Mouse (Mus musculus) right cerebral cortex, postnatal 25 days (tissue): ENCODE results near the gene 1520401A03Rik.

Experiments
- DNase-seq: peaks from one replicate; pipeline ENCODE4 v3.0.0; 2022

Gene 1520401A03Rik

DNA sequence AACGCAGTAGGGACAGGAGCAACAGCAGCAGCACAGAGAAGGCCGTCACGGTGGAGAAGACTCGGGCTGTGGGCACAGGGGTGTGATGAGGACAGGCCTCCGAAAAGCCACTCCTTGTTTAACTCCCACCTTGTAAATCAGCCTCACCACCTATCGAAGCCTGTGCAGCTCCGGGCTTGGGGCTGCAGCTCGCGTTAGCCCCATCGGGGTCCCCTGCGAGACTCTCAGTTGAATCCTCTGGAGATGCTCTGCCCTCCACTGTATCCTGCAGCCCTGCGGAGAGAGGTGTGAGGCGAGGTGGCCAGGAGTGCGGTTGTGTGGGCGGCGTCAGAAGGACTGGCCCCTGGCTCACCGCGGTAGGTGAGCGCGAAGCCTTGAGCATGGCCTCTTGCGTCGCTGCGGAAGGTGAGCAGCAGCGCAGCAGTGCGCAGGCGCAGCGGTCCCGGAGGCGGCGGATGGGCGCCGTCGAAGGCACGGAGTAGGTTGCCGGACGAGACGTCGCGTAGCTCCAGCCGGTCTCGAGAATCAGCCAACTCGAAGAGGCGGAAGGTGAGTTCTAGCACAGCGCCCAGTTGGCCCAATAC is 19.7 kb upstream of the 1520401A03Rik start:
- DNase-seq, result no peak

DNA sequence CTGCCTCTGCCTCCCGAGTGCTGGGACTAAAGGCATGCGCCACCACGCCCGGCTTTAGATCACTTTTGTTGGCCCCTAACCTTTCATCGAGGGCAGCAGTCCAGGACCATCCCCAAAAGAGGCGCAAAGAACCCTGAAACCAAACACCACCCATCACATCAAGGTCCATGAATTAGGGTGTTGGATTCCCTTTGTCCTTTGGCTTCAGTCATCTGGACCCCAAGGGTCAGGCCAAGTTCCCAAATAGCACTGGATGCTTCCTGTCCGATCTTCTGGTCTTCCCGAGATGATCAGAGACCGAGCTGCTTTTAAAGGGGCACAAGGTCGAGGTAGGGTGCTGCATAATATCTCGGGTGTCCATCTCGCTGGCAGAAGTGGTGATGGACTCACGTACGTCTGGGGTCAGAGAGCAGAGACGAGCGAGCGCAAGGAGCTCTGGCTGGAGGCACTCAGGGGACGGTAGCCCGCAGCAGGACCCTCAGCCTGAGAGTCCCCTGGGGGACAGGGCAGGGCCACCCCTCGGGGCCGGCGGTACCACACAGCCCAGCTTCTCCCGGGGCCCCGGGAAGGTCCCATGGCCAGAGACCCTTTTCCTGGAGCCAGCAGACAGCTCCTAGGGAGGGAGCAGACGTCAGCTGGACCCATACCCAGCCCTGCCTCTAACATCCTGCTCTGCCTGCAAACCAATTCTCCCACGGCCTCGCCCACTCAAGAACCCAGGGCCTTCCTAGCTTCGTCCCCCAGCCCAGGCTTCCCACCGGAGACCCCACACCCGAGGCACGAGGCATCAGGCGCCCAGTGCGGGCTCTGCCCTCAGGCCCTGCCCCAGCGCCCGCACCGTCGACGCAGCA is 19.0 kb upstream of the 1520401A03Rik start:
- no peak for DNase-seq

DNA sequence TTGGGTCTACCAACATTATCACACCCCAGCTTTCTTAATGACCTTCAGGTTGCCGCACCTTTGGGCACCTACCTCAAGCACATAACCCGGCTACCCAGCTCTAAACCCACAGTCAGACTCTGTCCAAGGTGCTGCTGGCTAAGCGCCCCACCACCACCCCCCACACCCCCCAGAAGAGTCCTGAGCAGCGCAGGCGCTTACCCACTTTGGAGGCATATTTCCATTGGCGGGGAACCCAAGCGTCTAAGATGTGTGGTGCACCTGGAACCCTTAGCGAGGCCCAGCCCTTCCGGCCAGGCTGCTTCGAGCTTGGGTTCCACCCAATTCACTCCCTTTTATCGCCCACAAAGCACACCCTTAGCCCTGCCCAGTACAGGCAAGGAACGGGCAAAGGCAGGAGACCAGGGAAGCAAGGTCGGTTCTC is 18.0 kb upstream of the 1520401A03Rik start, which contains the start of gene Paqr4:
Gene Paqr4 (minus strand): TSS at position 270 of the 424 bp plus-strand sequence.
- DNase-seq, result no peak

DNA sequence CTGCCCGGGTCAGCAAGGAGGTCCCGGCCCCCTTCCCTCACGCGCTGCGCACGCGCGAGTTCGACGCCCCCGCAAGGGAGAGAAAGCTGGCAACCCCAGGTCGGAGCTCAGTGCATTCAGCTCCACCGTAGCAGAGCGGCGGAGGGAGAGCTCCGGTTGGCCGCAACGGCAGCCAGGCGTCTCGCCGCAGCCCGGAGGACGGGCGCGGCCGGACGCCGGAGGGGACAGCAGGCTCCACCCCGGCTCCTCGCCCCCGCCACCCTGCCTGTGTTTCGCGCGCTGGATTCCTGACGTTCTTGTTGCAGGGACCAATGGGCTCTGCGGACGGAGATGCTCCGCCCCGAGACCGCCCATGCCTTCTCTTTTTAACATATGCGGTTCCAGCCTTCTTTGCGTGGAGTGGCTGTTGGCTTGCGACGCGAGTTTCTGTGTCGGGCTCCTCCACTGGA is 17.6 kb upstream of the 1520401A03Rik start:
- peak; percentile 94 for DNase-seq

DNA sequence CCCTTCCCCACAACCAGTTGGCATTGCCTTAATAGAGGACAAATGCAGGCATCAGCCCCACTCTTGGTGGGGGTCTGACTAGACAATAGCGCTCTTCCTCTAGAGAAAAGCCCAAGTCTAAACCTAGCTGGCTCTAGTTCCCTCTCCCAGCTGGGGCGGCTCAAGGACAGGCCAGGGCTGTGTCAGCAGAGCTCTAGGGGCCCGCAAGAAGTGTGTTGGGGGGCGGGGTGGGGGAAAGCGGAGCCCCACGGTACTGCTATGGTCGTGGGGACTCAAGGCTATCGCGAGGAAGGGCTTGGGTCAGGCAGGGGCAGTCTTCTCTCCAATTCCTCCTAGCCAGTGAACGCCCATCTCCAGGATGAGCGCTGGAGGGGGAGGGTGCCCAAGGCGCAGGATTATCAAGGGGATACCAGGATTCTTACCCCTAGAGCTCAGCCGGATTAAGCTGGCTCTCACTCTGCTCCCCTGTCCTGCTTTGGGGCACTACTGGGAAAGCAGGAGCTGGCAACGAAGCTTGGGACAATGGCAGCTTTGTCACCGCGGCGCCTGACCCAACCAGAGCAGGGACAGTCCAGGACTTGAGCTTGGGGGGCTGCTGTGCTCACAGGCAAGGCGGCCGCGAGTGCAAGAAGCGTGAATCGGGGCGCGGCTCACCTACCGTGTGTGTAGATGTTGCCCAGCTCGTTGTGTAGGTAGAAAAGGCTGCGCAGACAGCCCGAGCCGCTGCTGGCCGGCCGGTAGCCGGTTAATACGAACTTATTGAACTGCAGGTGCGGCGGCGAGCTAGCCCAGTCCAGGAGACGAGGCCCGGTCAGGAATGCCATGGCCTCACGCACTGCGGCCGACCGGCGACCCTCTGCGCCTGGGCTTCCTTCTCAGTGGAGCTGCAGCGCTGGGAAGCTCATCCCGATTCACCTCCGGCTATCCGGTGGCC is 16.9 kb upstream of the 1520401A03Rik start:
- DNase-seq, result peak; percentile 41

DNA sequence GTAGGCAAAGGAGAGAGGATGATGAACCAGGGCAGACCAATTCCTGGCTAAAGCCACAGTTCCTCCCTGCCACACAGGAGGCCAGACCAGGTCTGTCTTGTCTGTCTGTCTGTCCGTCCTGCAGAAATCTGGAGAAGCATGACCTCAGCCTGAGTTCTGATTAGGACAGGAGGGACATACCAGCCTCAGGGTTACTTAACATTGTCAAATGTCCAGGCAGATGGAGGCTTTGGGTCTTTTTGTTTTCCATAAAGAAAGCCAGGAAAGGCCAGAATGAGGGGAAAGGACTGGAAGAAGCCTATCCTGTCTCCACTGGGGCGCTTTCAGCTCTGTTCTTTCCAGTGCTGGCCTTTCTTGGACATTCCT is 16.2 kb upstream of the 1520401A03Rik start:
- DNase-seq, result no peak

DNA sequence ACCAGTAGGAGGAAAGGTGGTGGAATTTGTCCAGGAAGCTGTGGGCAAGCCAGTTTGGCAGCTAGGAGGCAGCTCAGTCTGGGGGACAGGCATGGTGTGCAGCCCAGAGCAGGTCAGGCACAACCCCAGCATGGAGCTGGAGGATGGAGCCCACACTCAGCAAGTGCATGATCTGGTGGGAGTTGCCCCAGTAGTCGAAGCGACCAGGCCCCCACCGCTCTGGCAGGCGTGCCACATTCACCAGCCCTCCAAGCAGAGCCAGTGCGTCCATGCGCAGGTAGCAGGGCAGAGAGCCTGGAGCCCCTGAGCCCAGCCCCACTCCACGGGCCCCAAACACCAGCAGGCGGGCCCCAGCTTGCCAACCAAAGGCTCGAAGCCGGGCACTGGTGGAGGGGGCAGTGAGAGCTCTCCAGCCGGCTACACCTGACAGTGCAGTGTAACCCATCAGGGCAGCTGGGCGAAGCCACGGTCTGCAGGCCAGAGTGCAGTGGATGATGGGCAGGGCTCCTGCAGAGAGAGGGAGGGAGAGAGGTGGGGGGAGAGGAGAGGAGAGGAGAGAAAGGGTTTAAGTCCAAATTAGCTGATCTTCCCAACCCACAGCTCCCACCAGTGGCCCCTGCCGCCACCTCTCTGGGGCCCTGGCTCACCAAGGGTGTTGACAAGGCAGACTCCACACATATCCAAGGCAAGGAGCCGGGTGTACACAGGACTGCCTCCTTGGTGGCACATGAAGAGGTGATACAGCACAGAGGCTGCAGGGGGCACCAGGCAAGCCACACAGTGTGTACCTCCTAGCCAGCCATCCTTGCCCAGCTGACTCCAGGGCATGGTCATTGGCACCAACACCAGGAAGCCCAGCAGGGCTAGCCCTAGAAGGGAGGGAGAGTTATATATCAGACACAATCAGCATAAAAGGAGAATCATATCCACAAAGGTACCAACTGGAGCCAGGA is 15.2 kb upstream of the 1520401A03Rik start:
- DNase-seq, result no peak

DNA sequence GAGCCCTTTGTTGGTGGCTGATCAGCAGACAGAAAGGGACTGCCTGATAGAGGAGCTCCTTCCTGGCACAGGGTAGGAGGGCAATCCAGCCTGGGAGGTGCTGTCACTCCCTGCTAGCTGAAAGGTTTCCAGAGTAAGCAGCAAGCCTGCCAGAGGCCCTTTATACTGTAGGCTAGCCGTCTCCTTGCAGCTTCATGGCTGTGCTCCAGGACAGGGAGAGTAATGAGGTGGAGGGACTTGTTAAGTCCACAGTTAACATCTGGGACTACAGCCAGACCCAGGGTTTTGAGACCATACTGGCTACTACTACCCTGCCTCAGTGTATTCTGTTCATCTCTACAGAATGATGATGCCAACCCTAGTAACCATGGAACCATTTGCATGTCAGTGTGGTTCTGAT is 11.8 kb upstream of the 1520401A03Rik start:
- DNase-seq, result no peak

DNA sequence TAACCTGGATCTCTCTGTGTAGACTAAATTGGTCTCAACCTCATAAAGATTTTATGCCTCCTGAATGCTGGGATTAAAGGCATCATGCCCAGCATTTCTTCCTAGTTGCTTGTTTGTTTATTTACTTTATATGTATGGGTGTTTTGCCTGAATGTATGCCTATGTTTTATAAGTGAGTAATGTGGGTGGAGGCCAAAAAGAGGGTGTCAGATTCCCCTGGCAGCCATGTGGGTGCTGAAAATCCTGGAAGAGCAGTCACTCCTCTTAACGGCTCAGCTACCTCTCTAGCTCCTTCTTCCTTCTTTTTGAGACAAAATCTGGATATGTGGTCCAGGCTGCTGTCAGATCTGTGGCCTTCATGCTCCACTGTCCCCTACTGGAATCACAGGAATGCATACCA is 7.9 kb upstream of the 1520401A03Rik start:
- DNase-seq, result no peak

DNA sequence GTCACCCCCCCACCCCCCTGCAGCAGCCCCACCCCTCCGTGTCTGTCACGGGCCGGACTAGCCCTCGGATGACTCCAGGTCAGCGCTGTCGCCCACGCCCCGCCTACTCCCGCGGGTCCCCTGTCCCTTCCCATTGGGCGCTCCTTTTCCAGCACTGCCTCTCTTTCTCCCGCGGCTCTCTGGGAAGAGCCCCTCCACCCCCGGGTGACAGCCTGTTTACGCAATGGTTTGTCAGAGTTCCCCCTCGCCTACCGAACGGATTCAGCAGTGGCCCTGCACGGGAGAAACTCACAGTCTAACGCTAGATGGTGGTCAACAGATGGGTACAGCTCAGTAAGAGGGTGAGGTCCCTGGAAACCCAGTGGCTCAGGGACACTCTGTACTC is 4.2 kb upstream of the 1520401A03Rik start:
- peak; percentile 52 for DNase-seq

DNA sequence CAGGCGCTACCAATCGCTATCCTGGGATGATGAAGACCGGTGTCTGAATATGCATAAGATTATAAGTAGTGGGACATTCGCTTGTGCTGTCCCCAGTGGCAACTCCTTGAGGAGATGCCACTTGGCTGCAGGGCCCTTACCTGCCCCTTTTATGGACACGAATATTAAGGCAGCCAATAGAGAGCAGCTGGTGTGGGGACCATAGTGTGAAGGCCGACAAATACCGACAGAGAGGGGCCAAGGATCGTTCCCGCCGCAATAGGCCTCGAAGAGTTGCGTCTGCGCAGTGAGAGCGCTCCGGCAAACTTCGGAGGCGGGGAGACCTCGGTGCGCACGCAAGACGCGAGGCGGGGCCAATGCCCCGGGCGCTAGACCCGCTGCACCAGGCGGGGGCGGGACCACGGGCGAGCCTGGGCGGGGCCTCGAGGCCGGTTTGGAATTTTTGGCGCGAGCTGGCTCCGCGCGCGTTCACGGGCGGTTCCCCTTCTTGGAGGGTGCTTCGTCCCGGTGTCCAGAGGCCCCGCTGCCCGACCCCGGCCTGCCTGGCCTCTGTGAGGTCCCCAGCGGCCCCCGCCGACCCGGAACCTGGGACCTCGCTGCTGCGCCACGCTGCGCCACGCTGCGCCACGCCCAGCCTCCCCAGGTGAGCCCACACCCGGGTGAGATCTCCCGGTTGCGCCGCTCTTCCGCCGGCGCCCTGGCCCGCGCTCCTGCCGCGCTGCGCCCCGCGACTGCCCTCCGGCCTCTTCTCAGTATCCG is 3.6 kb upstream of the 1520401A03Rik start, which contains the start of gene Pkmyt1:
Gene Pkmyt1 (plus strand): TSS at position 338 of the 759 bp plus-strand sequence.
- DNase-seq, result peak; percentile 93

DNA sequence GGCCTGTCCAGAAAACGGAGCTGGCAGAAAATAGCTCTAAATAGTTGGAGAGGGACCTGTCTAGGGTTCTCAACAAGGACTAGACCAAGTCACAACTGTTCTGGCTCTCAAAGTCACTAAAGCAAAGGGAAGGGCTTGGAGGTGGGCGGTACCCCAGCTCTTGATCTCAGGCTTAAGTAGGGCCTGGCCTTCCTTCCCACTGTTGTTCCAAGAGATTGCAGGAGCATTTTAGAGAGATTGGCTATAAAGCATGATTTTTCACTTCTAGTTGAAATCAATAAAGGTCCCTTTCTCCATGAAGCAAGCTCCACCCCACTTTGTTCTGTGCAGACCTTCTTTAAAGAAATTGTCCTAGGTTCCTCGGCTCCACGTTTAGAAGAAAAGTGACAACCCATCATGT is 2.9 kb upstream of the 1520401A03Rik start:
- no peak for DNase-seq

DNA sequence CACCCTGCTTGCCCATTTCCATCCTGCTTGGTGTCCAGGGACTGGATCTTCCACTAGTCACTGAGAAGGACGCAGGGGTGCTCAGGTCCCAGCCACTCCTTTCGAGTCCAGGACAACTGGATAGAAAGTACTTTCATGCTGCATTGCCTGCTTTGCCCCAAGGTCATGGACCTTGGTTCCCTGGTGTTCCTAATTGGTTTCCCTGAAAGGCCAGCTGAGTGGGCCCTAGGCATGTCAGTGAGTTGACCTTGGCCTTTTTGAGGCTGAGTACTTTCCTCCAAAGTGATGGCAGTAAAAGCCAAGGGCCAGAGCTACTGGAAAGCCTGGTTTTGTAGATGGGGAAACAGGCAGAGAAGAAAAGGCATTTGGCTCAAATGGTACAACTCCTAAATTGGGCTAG is 697 bp downstream of the 1520401A03Rik start:
- no peak for DNase-seq

DNA sequence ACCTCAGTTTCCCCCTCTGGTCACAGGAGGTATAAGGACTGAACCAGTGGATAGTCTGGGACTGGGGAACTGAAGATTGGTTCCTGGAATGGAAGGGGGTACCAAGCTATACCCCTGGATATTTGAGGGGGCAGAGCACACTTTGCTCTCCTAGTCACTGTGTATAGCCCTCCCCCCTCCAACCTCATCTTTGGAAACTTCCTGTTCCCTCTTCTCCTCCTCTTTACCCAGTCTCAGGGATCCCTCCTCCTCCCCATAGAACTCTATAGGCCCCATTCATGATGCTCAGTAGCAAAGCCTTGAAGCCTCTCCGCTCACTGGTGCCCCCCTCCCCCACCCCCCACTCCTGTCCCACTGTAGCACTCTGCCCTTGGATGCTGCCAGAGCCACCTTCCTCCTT is 3.1 kb downstream of the 1520401A03Rik start:
- DNase-seq, result no peak

DNA sequence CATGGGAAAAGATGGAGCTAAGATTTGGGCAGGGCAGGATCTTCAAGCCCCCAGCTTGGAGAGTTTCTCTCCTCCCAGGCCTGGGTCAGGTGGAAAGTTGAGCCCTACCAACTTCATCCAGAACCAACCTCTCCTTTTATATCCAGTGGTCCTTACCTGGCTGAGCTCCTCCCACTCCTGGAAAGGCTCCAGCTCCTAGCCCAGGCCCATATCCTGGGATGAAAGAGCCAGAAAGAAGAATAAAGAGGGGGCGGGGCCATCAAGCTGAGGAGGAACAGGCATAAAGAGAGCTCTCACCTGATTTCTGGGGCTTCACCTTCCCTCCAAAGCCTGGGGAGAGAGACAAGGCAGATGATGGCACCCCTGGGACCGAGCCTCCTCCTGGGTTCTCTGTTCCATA is 5.6 kb downstream of the 1520401A03Rik start:
- DNase-seq, result no peak

DNA sequence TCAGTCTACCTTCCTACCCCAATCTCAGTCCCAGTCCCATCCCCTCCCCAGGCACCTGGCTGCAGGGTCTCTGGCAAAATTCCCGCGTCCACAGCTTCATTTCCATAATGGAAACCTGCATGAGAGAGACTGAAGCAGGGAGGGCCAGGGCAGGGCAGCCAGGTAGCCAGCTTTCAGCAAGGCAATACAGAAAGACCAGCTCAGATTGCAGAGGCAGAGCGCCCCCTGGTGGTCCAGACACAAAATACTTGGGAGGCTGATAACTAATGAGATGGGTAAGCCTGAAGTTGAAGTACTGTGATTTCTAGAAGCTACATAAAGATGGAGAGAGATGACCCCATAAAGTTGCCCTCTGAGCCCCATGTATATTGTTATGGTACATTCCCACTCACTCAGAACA is 16.4 kb downstream of the 1520401A03Rik start:
- peak; percentile 59 for DNase-seq

DNA sequence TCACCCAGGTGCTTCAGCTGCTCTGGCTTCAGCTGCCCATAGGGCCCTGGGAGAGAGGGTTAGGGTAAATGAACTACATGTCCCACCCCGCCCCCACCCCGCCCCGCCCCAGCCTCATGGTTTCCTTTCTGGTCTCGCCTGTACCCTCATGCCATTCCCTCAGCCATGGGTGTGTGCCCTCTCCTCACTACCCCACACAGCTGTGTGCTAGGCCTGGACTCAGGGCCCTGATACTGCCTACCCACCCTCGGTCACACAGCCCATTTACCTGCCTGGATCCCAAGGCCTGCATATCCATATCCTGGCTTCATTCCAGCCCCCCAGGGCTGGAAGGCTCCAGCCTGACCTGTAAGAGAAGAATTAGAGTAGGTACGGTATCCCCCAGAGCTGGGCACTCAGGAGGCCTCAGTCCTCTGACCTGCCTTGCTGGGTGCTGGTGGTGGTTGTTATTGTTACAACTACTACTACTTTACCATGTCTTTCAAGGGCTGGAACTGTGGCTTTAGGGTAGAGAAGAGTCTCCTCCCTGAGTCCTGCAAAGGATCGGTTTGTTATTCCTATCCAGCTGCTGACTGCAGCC is 17.0 kb downstream of the 1520401A03Rik start:
- DNase-seq, result no peak

DNA sequence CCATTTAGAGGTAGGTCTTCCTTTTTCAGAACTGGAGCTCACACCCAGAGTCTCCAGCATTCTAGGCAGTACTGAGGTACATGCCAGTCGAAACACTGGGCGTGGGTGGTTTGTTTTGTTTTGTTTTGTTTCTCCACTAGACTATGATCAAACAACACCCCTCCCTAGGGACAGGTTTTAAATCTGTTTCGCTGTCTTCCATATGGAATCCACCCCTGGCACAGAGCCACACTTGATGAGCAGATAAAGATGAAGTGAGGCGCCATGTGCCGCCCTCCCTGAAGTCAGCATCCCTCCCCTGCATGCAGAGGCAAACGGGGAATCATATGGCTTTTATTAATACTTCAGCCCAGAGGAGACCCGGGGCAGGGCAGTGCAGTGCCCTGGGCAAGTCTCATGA is 17.8 kb downstream of the 1520401A03Rik start:
- peak; percentile 29 for DNase-seq

DNA sequence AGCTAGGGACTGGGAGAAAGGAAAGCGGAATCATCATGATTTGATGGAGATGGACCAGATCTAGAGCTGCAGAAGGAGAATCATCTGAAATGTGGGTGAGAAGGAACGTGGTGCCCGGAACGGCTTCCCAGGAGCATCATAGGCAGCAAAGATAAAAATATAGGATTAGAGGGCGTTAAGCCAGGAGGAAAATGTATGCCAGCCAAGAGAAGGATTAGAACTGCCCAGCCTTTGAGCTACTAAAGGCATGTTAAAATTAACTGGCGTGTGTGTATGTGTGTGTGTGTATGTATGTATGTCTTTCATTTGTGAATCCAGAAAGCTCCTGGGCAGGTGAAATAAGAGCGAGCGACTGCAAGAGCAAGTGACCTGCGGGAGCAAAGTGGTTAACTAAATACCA is 19.3 kb downstream of the 1520401A03Rik start:
- DNase-seq, result no peak

DNA sequence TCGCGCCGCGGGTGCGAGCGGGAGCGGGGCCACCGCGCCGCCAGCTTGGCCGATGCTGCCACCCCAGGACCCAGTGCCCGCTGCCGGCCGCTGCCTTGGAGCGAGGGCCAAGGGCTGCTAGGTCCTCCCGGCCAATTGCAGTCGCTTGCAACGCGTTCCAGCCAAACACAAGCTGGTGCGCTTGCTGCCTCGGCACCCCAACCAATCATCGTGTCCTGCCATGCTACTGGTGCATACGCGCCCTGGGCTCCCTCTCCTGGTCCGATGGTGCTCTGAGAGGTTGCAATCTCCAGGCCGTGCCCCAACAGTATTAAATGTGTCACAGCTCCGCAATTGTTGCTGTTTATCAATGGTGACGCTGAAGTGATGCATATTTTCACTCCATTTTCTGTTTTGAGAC is 22.5 kb downstream of the 1520401A03Rik start:
- peak; percentile 86 for DNase-seq
